Mouse (Mus musculus): ENCODE data around the gene Ndufb7. TPM values are rescaled to one million over a fixed set of nuclear protein-coding genes. Genes with fewer than 3 reads are reported as not detected.
A peak's percentile ranks its signal among the peaks of the same experiment; 100 is the strongest.

Gene Ndufb7
- polyA plus RNA-seq, 1 experiment from 2014 or later = 367 TPM

GRCm38 (mm10) chr8:83609547-83610180 lies 43.2 kb downstream of the Ndufb7 start:
- peak overlapping the region; percentile 68 for H3K4me3 ChIP-seq (ENCODE audit: low read length)
- H3K9me3 ChIP-seq (ENCODE audit: control insufficient read depth, low read length) = no peaks in the 10 kb centered on the region
- peak overlapping the region; percentile 86 for H3K4me2 ChIP-seq (ENCODE audit: low read length)
- H3K9ac ChIP-seq (ENCODE audit: low read depth, low read length) = 0 out of 2 replicates have a peak overlapping the region, but pooled peaks have one; percentile 82
- peaks cover 18% of the 10 kb centered on the region for H3K4me1 ChIP-seq (ENCODE audit: control insufficient read depth, insufficient read depth, low read depth, low read length)
- H3K36me3 ChIP-seq (ENCODE audit: control insufficient read depth, insufficient read depth, low read length) = peaks cover 26% of the 10 kb centered on the region
- H3K27ac ChIP-seq (ENCODE audit: low read depth, low read length) = no peak overlapping the region; the same call in 1 of the 2 replicates
- 92% methylated on average over 10 of the region's 10 CpGs for WGBS
- ATAC-seq = no peak
- H3K27me3 ChIP-seq (replicated peaks; ENCODE audit: control insufficient read depth, insufficient read depth, low read length) = no peaks in the 10 kb centered on the region

GRCm38 (mm10) chr8:83611921-83612320 lies 45.5 kb downstream of the Ndufb7 start:
- Histone ChIP-seq H3K4me1 (ENCODE audit: control insufficient read depth, insufficient read depth, low read depth, low read length) (peaks cover 17% of the 10 kb centered on the region), H3K4me2 (ENCODE audit: low read length) (no peak overlapping the region), H3K9me3 (ENCODE audit: control insufficient read depth, low read length) (no peaks in the 10 kb centered on the region), H3K27me3 (replicated peaks; ENCODE audit: control insufficient read depth, insufficient read depth, low read length) (no peaks in the 10 kb centered on the region), H3K4me3 (ENCODE audit: low read length) (no peak overlapping the region), H3K27ac (ENCODE audit: low read depth, low read length) (no peak overlapping the region), H3K36me3 (ENCODE audit: control insufficient read depth, insufficient read depth, low read length) (peaks cover 26% of the 10 kb centered on the region), H3K9ac (ENCODE audit: low read depth, low read length) (no peak overlapping the region)
- 95% methylated on average over 4 of the region's 4 CpGs for WGBS
- ATAC-seq = no peak

GRCm38 (mm10) chr8:83613695-83614094 lies 47.2 kb downstream of the Ndufb7 start:
- Histone ChIP-seq H3K4me3 (ENCODE audit: low read length) (no peak overlapping the region), H3K9ac (ENCODE audit: low read depth, low read length) (no peak overlapping the region), H3K36me3 (ENCODE audit: control insufficient read depth, insufficient read depth, low read length) (peaks cover 26% of the 10 kb centered on the region), H3K4me1 (ENCODE audit: control insufficient read depth, insufficient read depth, low read depth, low read length) (peaks cover 14% of the 10 kb centered on the region), H3K9me3 (ENCODE audit: control insufficient read depth, low read length) (no peaks in the 10 kb centered on the region), H3K27ac (ENCODE audit: low read depth, low read length) (no peak overlapping the region), H3K27me3 (replicated peaks; ENCODE audit: control insufficient read depth, insufficient read depth, low read length) (no peaks in the 10 kb centered on the region), H3K4me2 (ENCODE audit: low read length) (no peak overlapping the region)
- ATAC-seq = no peak
- WGBS = 97% methylated on average over 4 of the region's 4 CpGs

GRCm38 (mm10) chr8:83616625-83617024 lies 50.2 kb downstream of the Ndufb7 start:
- Histone ChIP-seq H3K36me3 (ENCODE audit: control insufficient read depth, insufficient read depth, low read length) (peaks cover 15% of the 10 kb centered on the region), H3K4me1 (ENCODE audit: control insufficient read depth, insufficient read depth, low read depth, low read length) (no peaks in the 10 kb centered on the region), H3K4me2 (ENCODE audit: low read length) (no peak overlapping the region), H3K9ac (ENCODE audit: low read depth, low read length) (no peak overlapping the region), H3K27me3 (replicated peaks; ENCODE audit: control insufficient read depth, insufficient read depth, low read length) (no peaks in the 10 kb centered on the region), H3K4me3 (ENCODE audit: low read length) (no peak overlapping the region), H3K27ac (ENCODE audit: low read depth, low read length) (no peak overlapping the region), H3K9me3 (ENCODE audit: control insufficient read depth, low read length) (no peaks in the 10 kb centered on the region)
- no peak for ATAC-seq

GRCm38 (mm10) chr8:83617111-83617510 lies 50.6 kb downstream of the Ndufb7 start:
- 90% methylated on average over 2 of the region's 2 CpGs for WGBS
- no peak overlapping the region for H3K9ac ChIP-seq (ENCODE audit: low read depth, low read length)
- H3K4me2 ChIP-seq (ENCODE audit: low read length) = no peak overlapping the region
- no peak overlapping the region for H3K4me3 ChIP-seq (ENCODE audit: low read length)
- no peaks in the 10 kb centered on the region for H3K9me3 ChIP-seq (ENCODE audit: control insufficient read depth, low read length)
- ATAC-seq = no peak
- H3K36me3 ChIP-seq (ENCODE audit: control insufficient read depth, insufficient read depth, low read length) = peaks cover 11% of the 10 kb centered on the region
- H3K4me1 ChIP-seq (ENCODE audit: control insufficient read depth, insufficient read depth, low read depth, low read length) = no peaks in the 10 kb centered on the region; the same call in 1 of the 2 replicates
- H3K27ac ChIP-seq (ENCODE audit: low read depth, low read length) = no peak overlapping the region
- no peaks in the 10 kb centered on the region for H3K27me3 ChIP-seq (replicated peaks; ENCODE audit: control insufficient read depth, insufficient read depth, low read length)

- ATAC-seq = no peak
- H3K27ac ChIP-seq (ENCODE audit: low read depth, low read length) = no peak overlapping the region
- H3K4me1 ChIP-seq (ENCODE audit: control insufficient read depth, insufficient read depth, low read depth, low read length) = no peaks in the 10 kb centered on the region; the same call in 1 of the 2 replicates
- no peak overlapping the region for H3K9ac ChIP-seq (ENCODE audit: low read depth, low read length)
- H3K27me3 ChIP-seq (replicated peaks; ENCODE audit: control insufficient read depth, insufficient read depth, low read length) = no peaks in the 10 kb centered on the region
- no peak overlapping the region for H3K4me3 ChIP-seq (ENCODE audit: low read length)
- no peaks in the 10 kb centered on the region for H3K9me3 ChIP-seq (ENCODE audit: control insufficient read depth, low read length)
- H3K4me2 ChIP-seq (ENCODE audit: low read length) = no peak overlapping the region
- H3K36me3 ChIP-seq (ENCODE audit: control insufficient read depth, insufficient read depth, low read length) = peaks cover 5% of the 10 kb centered on the region
- WGBS = 98% methylated on average over 2 of the region's 2 CpGs
Observed at GRCm38 (mm10) chr8:83618566-83618965, 52.1 kb downstream of the Ndufb7 start.

GRCm38 (mm10) chr8:83619568-83620285 lies 53.3 kb downstream of the Ndufb7 start:
- Histone ChIP-seq H3K4me3 (ENCODE audit: low read length) (no peak overlapping the region), H3K9me3 (ENCODE audit: control insufficient read depth, low read length) (no peaks in the 10 kb centered on the region), H3K4me2 (ENCODE audit: low read length) (no peak overlapping the region), H3K36me3 (ENCODE audit: control insufficient read depth, insufficient read depth, low read length) (no peaks in the 10 kb centered on the region), H3K4me1 (ENCODE audit: control insufficient read depth, insufficient read depth, low read depth, low read length) (no peaks in the 10 kb centered on the region; the same call in 1 of the 2 replicates), H3K27ac (ENCODE audit: low read depth, low read length) (no peak overlapping the region), H3K27me3 (replicated peaks; ENCODE audit: control insufficient read depth, insufficient read depth, low read length) (no peaks in the 10 kb centered on the region), H3K9ac (ENCODE audit: low read depth, low read length) (no peak overlapping the region)
- WGBS = 89% methylated on average over 9 of the region's 9 CpGs
- no peak for ATAC-seq

Other genes with a start within 250 kb of the Ndufb7 start
- 18.5 and 21.6 TPM in 2 replicates for gene Elmod2, start 234.2 kb upstream of the Ndufb7 start, polyA plus RNA-seq (2015; fragmentation: Nextera tagmentation; extraction: Ambion mirVana)
- not detected in 2 replicates for gene Mgat4d, start 218.2 kb upstream of the Ndufb7 start, polyA plus RNA-seq (2015; fragmentation: Nextera tagmentation; extraction: Ambion mirVana)
- 15.8 and 17.0 TPM in 2 replicates for gene Clgn, start 176.8 kb upstream of the Ndufb7 start, polyA plus RNA-seq (2015; fragmentation: Nextera tagmentation; extraction: Ambion mirVana)
- gene Scoc, start 108.3 kb upstream of the Ndufb7 start, polyA plus RNA-seq (2015; fragmentation: Nextera tagmentation; extraction: Ambion mirVana) = 284 and 330 TPM in 2 replicates
- 0.06 TPM in 1 of 2 replicates, not detected in the other for gene Olfr370, start 30.9 kb upstream of the Ndufb7 start, polyA plus RNA-seq (2015; fragmentation: Nextera tagmentation; extraction: Ambion mirVana)
- 1,512 and 1,598 TPM in 2 replicates for gene Tecr, start 41.3 kb downstream of the Ndufb7 start, polyA plus RNA-seq (2015; fragmentation: Nextera tagmentation; extraction: Ambion mirVana)
- 60.8 and 61.8 TPM in 2 replicates for gene Dnajb1, start 41.5 kb downstream of the Ndufb7 start, polyA plus RNA-seq (2015; fragmentation: Nextera tagmentation; extraction: Ambion mirVana)
- gene Gipc1, start 86.0 kb downstream of the Ndufb7 start, polyA plus RNA-seq (2015; fragmentation: Nextera tagmentation; extraction: Ambion mirVana) = 135 TPM in 2 replicates
- 0.61 and 0.87 TPM in 2 replicates for gene Ptger1, start 100.0 kb downstream of the Ndufb7 start, polyA plus RNA-seq (2015; fragmentation: Nextera tagmentation; extraction: Ambion mirVana)
- gene Pkn1, start 132.5 kb downstream of the Ndufb7 start, polyA plus RNA-seq (2015; fragmentation: Nextera tagmentation; extraction: Ambion mirVana) = 21.2 and 24.6 TPM in 2 replicates
- 92.6 and 97.9 TPM in 2 replicates for gene Ddx39, start 148.5 kb downstream of the Ndufb7 start, polyA plus RNA-seq (2015; fragmentation: Nextera tagmentation; extraction: Ambion mirVana)
- 9.9 and 14.6 TPM in 2 replicates for gene Adgre5, start 174.7 kb downstream of the Ndufb7 start, polyA plus RNA-seq (2015; fragmentation: Nextera tagmentation; extraction: Ambion mirVana)

Data from hindbrain, embryonic 16.5 days (tissue).